Mouse (Mus musculus) lung, postnatal 0 days (tissue): Measurements from ENCODE around the gene Nudt8. TPM values are rescaled to one million over a fixed set of nuclear protein-coding genes. Genes with fewer than 3 reads are reported as not detected.

ENCODE experiments used
- ATAC-seq: fragments of 200-750 bp; cut with Nextera tagmentation; 2 replicates; pipeline ENCODE4 v1.8.0; 2017; ENCODE audit warnings: moderate library complexity
- DNase-seq: peaks from one replicate; pipeline ENCODE4 v3.0.0-alpha.2; 2016; ENCODE audit warnings: low spot score
- H3K27ac ChIP-seq: fragments of 300-500 bp; sonication (generic); 2 replicates; pipeline ENCODE4 v1.5.1; 2014; ENCODE audit warnings: antibody characterized with exemption, mild to moderate bottlenecking, low read length, mixed read lengths
- H3K27me3 ChIP-seq: fragments of 300-500 bp; sonication (generic); replicated peaks from 2 replicates; pipeline ENCODE4 v1.6.1; 2014; ENCODE audit warnings: low read length, mixed read lengths; ENCODE audit not compliant: insufficient read depth
- H3K36me3 ChIP-seq: fragments of 300-500 bp; sonication (generic); 2 replicates; pipeline ENCODE4 v1.6.1; 2014; ENCODE audit warnings: low read length, mixed read lengths; ENCODE audit not compliant: insufficient read depth
- H3K4me1 ChIP-seq: fragments of 300-500 bp; sonication (generic); 2 replicates; pipeline ENCODE4 v1.6.1; 2014; ENCODE audit warnings: antibody characterized with exemption, low read depth, low read length, mixed read lengths; ENCODE audit not compliant: insufficient read depth
- H3K4me2 ChIP-seq: fragments of 300-500 bp; sonication (generic); replicated peaks from 2 replicates; pipeline ENCODE4 v1.6.1; 2014; ENCODE audit warnings: low read depth, mild to moderate bottlenecking, low read length, moderate library complexity, mixed read lengths
- H3K4me3 ChIP-seq: fragments of 300-500 bp; sonication (generic); 2 replicates; pipeline ENCODE4 v1.5.1; 2014; ENCODE audit warnings: low read depth, low read length
- H3K9ac ChIP-seq: fragments of 300-500 bp; sonication (generic); replicated peaks from 2 replicates; pipeline ENCODE4 v1.6.1; 2014; ENCODE audit warnings: low read depth, mild to moderate bottlenecking
- H3K9me3 ChIP-seq: fragments of 300-500 bp; sonication (generic); 2 replicates; pipeline ENCODE4 v1.6.1; 2016; ENCODE audit warnings: low read length, mixed read lengths
- CTCF ChIP-seq: IDR thresholded peaks from 2 replicates; pipeline ENCODE4 v1.5.1; 2016; ENCODE audit warnings: antibody characterized with exemption, mild to moderate bottlenecking
- EP300 ChIP-seq: IDR thresholded peaks from 2 replicates; pipeline ENCODE4 v1.6.1; 2016; ENCODE audit warnings: antibody characterized with exemption, mild to moderate bottlenecking, control low read depth
- WGBS: fragments of 180-500 bp; shearing (Covaris S2); extraction: QIAGEN DNeasy Blood & Tissue Kit; methylation state at CpG from one replicate; pipeline ENCODE4 v1.1.7; 2014; 5-methylcytosine and 5-hydroxymethylcytosine counted together
- polyA plus RNA-seq: library from polyadenylated mRNA; unstranded; fragments of >200 nt; fragmentation: Nextera tagmentation; extraction: Ambion mirVana; gene quantifications from 2 replicates; pipeline ENCODE4 v1.2.1, GENCODE M21; 2015

Gene Nudt8
- polyA plus RNA-seq, 1 experiment from 2014 or later: 28.5 TPM

DNA sequence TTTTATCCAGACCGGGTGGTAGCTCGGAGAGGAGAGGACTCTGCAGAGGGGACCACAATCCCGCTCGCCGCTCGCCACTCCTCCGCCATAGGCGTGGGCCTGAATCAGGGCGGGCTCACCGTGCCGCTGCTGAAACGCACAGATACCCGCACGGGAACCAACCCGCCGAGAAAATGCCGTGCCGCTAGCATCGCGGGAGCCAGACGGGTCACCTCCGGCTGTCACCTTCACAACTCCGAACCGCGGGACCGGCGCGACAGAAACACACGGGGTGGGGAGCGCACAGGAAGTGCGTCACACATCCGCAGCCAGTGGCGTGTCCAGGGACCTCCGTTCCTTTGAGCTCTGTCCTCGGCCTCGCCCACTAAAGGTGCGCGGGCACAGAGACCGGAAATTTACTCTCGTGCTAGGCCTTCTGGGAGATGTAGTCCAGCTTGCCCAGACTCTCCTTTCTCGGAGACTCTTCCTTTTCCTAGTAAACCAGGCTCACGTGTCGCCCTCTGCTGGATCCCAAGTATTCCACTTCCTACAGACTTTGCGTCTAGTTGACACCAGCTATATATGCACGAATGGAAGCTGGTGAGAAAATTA is 12.1 kb downstream of the Nudt8 start, which contains the start of gene Ndufv1:
TSS of gene Ndufv1 (minus strand) at position 375 of the 591 bp plus-strand sequence.
- Histone ChIP-seq H3K9ac (peak within 1 kb of the TSS; percentile 76), H3K27ac (peak within 1 kb of the TSS; percentile 79), H3K4me1 (peaks cover 5% of the 10 kb centered on the region; the same call in 1 of the 2 replicates), H3K4me3 (peak within 1 kb of the TSS; percentile 66), H3K36me3 (peaks cover 22% of the 10 kb centered on the region; the same call in 1 of the 2 replicates), H3K4me2 (peak within 1 kb of the TSS; percentile 72), H3K27me3 (no peaks in the 10 kb centered on the region), H3K9me3 (no peaks in the 10 kb centered on the region)
- TF ChIP-seq EP300 (peak; percentile 48; the same call in 1 of the 2 replicates), CTCF (peak; percentile 95)
- ATAC-seq: peak; percentile 99
- DNase-seq: peak; percentile 100
- under 1% methylated on average over 44 of the region's 45 CpGs for WGBS

DNA sequence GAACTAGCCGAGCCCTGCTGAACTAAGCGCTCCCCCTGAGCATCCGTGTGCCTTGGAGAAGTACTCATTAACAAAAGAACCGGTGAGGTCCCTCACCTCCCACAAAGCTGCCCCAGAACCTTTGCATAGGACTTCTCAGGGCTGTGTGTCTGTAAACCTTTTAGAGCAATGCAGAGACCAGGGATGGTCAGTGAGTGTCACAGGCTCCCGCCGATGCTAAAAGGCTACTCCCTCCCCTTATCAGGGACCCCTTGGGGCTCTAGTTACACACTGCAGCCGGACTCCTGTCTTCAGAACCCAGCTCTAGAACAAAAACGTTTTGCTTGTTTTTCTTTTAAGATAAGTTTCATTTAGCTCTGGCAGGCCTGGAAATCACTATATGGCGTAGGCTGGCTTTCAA is 12.7 kb downstream of the Nudt8 start:
- no peak overlapping the region for H3K27ac ChIP-seq
- H3K27me3 ChIP-seq: no peaks in the 10 kb centered on the region
- peaks cover 22% of the 10 kb centered on the region; the same call in 1 of the 2 replicates for H3K36me3 ChIP-seq
- DNase-seq: no peak
- no peaks in the 10 kb centered on the region for H3K9me3 ChIP-seq
- TF ChIP-seq EP300 (no peak), CTCF (no peak)
- H3K4me2 ChIP-seq: no peak overlapping the region; the same call in 1 of the 2 replicates
- WGBS: 11% methylated on average over 9 of the region's 9 CpGs
- peak; percentile 1; the same call in 1 of the 2 replicates for ATAC-seq
- H3K9ac ChIP-seq: no peak overlapping the region
- peaks cover 5% of the 10 kb centered on the region; the same call in 1 of the 2 replicates for H3K4me1 ChIP-seq
- peak overlapping the region; percentile 66 for H3K4me3 ChIP-seq

DNA sequence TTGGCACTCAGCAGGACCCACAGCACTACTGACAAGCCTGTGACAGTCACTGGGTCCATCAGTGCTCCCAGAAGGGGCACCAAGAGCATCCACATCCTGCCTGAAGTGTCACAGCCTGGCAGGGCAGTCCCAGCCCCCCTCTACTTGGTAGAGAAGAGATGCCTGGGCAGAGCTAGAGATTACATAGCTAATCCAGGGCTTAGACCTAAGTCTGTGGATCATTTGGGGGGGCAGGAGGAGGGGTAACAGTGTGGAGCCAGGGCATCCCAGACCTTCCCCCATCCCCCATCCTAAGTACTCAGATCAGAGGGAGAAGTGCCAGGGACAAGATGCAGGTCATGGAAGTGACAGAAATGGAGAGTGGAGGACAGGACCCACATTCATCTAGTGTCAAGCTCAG is 14.4 kb downstream of the Nudt8 start:
- Histone ChIP-seq H3K4me3 (no peak overlapping the region), H3K27ac (no peak overlapping the region), H3K9ac (no peak overlapping the region), H3K9me3 (no peaks in the 10 kb centered on the region), H3K27me3 (no peaks in the 10 kb centered on the region), H3K4me2 (no peak overlapping the region), H3K36me3 (0 out of 2 replicates have a peak, but pooled peaks cover 7% of the 10 kb centered on the region), H3K4me1 (peaks cover 5% of the 10 kb centered on the region; the same call in 1 of the 2 replicates)
- ATAC-seq (no peak), DNase-seq (no peak)
- TF ChIP-seq EP300 (no peak), CTCF (no peak)

DNA sequence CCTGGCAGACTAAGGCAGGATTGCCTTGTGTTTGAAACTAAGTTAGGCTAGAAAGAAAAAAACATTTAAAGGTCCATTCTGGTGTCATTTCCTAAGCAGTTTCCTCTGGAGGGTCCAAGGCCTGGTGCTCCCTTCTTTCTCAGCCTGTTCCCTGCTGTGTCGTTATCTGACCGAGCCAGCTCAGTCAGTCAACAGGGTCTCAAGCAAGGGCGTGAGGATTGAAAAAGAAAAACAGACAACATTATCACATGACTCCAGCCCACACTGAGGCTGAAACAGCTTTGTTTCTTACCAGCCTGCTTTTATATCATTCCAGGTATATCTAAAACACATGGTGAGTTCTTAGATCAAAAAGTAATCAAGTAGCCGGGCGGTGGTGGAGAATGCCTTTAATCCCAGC is 15.3 kb downstream of the Nudt8 start:
- no peak overlapping the region for H3K9ac ChIP-seq
- no peak overlapping the region for H3K4me2 ChIP-seq
- H3K36me3 ChIP-seq: no peaks in the 10 kb centered on the region
- DNase-seq (no peak), ATAC-seq (no peak)
- no peak overlapping the region for H3K4me3 ChIP-seq
- H3K4me1 ChIP-seq: peaks cover 5% of the 10 kb centered on the region; the same call in 1 of the 2 replicates
- no peak overlapping the region for H3K27ac ChIP-seq
- WGBS: 60% methylated on average over 5 of the region's 5 CpGs
- no peaks in the 10 kb centered on the region for H3K9me3 ChIP-seq
- no peaks in the 10 kb centered on the region for H3K27me3 ChIP-seq
- no peak for TF ChIP-seq EP300
- no peak for TF ChIP-seq CTCF

DNA sequence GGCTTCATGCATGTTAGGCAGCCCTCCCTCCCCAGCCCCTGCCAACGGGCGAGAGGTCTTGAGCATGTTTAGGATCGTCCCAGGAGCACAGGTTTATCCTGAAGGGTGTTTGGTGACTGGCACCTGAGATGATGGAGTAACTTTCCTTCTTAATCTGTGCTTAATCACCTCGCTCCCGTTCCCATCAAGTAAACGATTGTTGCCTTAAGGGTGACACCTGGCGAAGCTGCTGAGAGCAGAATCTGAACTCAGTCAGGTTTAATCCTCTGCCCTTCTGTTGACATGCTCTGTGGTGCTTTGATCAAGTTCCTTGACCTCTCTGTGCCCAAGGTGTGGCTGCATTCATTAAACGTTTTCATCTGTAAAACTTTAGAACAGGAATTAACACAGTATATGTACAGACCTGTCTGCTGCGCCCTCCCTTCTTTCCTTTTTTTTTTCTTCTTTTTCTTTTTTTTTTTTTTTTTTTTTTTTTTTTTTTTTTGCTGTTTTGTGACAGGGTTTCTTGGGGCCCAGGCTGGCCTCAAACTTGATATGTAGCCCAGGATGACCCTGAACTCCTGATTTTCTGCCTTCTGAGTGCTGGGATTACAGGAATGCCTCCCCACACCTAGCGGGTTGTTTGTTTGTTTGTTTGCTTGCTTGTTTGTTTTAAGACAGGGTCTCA is 17.7 kb downstream of the Nudt8 start:
- H3K27me3 ChIP-seq: no peaks in the 10 kb centered on the region
- WGBS: 38% methylated on average over 10 of the region's 10 CpGs
- no peaks in the 10 kb centered on the region for H3K9me3 ChIP-seq
- H3K4me3 ChIP-seq: no peak overlapping the region
- DNase-seq (no peak), ATAC-seq (no peak)
- no peaks in the 10 kb centered on the region for H3K4me1 ChIP-seq
- no peak overlapping the region for H3K27ac ChIP-seq
- TF ChIP-seq CTCF: no peak
- TF ChIP-seq EP300: no peak
- no peaks in the 10 kb centered on the region for H3K36me3 ChIP-seq
- H3K9ac ChIP-seq: no peak overlapping the region
- H3K4me2 ChIP-seq: no peak overlapping the region

DNA sequence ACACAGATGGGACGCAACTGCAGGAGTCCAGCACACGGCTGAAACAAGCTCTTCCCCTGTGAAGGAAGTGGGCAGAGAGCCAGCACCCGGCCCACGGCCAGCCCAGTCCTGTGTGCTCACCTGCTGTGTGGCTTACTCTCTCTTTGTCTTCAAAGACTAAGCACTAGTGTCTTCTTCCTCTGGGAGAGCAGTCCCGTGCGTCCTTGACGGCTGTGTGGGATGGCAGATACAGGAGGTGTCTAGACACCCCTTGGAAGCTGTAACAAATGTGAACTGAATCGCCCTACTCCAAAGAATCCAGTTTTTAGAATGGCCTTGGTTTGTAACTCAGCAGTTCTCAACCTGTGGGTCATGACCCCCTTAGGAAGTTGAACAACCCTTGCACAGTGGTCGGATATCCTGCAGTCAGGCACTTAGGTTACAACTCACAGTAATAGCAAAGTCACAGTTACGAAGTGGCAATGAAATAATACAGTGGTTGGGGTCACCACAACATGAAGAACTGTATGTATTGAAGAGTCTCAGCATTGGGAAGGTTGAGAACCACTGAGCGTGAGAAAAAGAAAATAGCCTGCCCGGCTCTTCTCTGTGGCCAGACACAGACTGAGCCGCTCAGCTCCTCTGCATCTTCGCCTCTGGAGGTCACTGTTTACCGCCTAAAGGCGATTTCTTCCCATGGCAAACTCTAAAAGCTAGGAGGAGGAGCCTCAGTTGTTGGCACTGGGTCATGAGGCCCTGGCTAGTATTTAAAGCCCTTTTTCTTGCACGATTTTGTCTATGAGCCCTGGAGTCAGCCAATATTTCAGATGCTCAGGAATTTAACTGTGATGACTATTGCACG is 18.6 kb downstream of the Nudt8 start:
- no peak for TF ChIP-seq EP300
- peak; percentile 87 for TF ChIP-seq CTCF
- H3K9ac ChIP-seq: no peak overlapping the region
- no peaks in the 10 kb centered on the region for H3K36me3 ChIP-seq
- no peaks in the 10 kb centered on the region for H3K9me3 ChIP-seq
- no peak overlapping the region for H3K4me3 ChIP-seq
- DNase-seq (peak; percentile 94), ATAC-seq (peak; percentile 94)
- H3K4me1 ChIP-seq: no peaks in the 10 kb centered on the region
- WGBS: 21% methylated on average over 18 of the region's 18 CpGs
- H3K27me3 ChIP-seq: no peaks in the 10 kb centered on the region
- no peak overlapping the region for H3K4me2 ChIP-seq
- no peak overlapping the region for H3K27ac ChIP-seq
